Mouse (Mus musculus): ENCODE data around the gene Mdm2.

Mdm2 gene

GRCm38 (mm10) chr10:117641400-117642200 is 69.0 kb downstream of the Mdm2 start:
- DNase-seq (ENCODE audit: low read depth) = no peak

GRCm38 (mm10) chr10:117640595-117641078 is 69.9 kb downstream of the Mdm2 start:
- DNase-seq (ENCODE audit: low read depth) = no peak

DNA sequence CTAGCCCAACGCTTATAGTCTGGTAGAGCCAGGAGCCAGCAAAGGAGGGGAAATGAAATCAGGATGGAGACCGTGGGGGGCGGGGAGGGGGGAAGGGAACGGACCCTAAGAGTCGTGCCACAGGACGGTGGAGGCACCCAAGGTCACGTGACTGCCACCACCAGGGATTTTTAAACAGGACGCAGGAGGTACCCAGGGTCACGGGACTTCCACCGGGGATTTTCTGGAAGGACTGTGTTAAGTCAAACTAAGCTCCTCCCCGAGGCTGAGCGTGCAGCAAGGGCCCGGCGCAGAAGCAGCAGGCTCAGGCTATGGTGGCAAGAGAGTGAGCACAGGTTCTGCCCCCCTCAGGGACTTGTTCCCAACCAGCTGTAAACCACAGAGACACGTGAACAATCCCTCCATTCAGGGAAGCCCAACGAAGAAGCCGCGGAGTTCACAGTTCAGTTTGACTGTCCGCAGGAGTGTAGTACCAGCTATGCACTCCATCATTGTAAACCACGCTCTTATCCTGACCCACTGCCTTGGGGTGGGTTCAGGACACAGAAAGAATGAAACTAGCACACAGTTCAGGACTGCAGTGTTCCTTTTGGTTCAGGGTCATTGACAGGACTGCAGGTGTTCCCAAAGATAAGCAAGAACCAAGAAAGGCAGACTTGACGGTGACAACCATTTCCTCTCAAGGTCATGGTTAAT is 70.5 kb downstream of the Mdm2 start:
- DNase-seq (ENCODE audit: low read depth) = peak; percentile 73

DNA sequence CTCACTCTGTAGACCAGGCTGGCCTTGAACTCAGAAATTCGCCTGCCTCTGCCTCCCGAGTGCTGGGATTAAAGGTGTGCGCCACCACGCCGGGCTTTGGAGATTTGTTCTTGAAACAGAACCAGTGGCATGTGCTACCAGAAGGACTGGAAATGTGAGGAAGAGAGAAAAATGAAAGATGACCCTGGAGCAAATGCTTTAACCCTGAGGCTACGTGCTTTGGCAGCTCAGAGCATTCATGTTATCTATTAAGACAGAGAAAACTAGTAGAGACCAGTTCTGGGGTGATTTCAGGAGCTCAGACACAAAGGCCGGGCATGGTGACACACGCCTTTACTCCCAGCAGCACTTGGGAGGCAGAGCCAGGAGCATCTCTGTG is 71.3 kb downstream of the Mdm2 start:
- no peak for DNase-seq (ENCODE audit: low read depth)

All from induced T-regulatory cell, adult 2 months (primary cell).